Mouse (Mus musculus): ENCODE data around the gene Wdr24. TPM values are rescaled to one million over a fixed set of nuclear protein-coding genes. Genes with fewer than 3 reads are reported as not detected.
A peak's percentile ranks its signal among the peaks of the same experiment; 100 is the strongest.

Wdr24 gene
- total and polyA plus RNA-seq, 2 experiments from 2014 or later, result 10.5 to 13.3 TPM

DNA sequence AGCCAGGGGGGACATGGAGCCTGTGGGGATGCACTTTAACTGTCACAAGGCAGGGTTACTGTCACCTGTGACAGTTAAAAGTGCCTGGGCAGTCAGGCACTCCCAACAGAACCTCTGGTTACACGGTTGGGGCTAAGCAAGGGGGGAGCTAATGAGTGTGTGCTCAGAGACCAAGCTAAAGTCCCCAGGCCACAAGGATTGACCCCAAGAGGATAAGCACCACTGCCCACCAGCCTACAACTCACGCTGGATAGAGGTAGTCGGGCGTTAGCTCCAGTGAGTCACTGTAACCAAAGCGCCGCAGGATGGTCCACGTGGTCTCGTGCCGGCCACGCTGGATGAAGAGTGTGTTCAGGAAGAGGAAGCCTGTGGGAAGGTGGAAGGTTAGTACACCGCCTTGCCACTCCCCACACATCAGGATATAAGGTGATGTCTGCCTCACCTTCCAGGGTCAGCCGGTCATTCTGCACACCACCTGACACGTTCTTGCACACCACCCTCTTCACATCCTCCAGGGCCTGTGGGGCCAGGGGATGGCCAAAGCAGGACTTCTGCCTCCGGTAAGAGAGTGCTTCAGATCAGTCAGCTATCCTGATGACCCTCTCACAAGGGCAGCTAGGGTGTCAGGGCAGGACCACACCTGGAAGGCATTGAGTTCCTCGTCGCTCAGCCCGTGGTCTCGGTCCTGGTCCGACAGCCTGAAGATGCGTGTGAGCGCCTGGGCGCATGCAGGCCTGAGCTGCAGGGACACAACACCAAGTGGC lies 17.9 kb downstream of the Wdr24 start, which contains the start of gene Gm20683:
TSS of gene Gm20683 (minus strand) at position 647 of the 764 bp plus-strand sequence.
- 91% methylated on average over 22 of the region's 22 CpGs for WGBS
- Histone ChIP-seq H3K9me3 (replicated peaks; ENCODE audit: control insufficient read depth, low read length) (no peaks in the 10 kb centered on the region), H3K9ac (replicated peaks; ENCODE audit: low read depth, low read length) (no peak within 1 kb of the TSS), H3K4me1 (ENCODE audit: control insufficient read depth, insufficient read depth) (peaks cover 25% of the 10 kb centered on the region), H3K27ac (ENCODE audit: low read depth) (no peak within 1 kb of the TSS), H3K36me3 (replicated peaks; ENCODE audit: control insufficient read depth, insufficient read depth, low read length) (peaks cover 48% of the 10 kb centered on the region), H3K4me3 (ENCODE audit: low read depth, low read length) (no peak within 1 kb of the TSS), H3K4me2 (ENCODE audit: low read depth, low read length) (no peak within 1 kb of the TSS), H3K27me3 (ENCODE audit: control insufficient read depth, insufficient read depth, low read length) (no peaks in the 10 kb centered on the region)
- TF ChIP-seq CTCF (IDR thresholded peaks at IDR 0.05; ENCODE audit: low read depth) (no peak), EP300 (IDR thresholded peaks at IDR 0.05; ENCODE audit: low read depth) (no peak)
- ATAC-seq (ENCODE audit: insufficient read depth, low read depth) (no peak), DNase-seq (ENCODE audit: low spot score) (no peak)

DNA sequence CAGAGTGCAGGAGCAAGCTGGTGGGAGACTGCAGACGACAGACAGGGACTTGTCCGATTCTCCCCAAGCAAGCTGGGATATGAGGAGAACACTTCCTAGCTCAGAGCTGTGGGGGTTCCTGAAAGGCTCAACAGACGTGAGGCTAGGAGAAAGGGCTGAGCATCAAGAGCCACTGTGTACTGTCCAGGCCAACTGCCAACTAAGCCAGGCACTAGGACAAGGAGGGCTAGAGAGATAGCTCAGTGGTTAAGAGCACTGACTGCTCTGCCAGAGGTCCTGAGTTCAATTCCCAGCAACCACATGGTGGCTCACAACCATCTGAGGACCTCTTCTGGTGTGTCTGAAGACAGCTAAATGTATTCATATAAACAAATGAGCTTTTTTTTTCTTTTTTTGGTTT lies 19.1 kb downstream of the Wdr24 start:
- Histone ChIP-seq H3K27me3 (ENCODE audit: control insufficient read depth, insufficient read depth, low read length) (no peaks in the 10 kb centered on the region), H3K9me3 (replicated peaks; ENCODE audit: control insufficient read depth, low read length) (no peaks in the 10 kb centered on the region), H3K27ac (ENCODE audit: low read depth) (no peak overlapping the region), H3K9ac (replicated peaks; ENCODE audit: low read depth, low read length) (no peak overlapping the region), H3K4me1 (ENCODE audit: control insufficient read depth, insufficient read depth) (peaks cover 13% of the 10 kb centered on the region; the same call in 1 of the 2 replicates), H3K4me2 (ENCODE audit: low read depth, low read length) (no peak overlapping the region), H3K36me3 (replicated peaks; ENCODE audit: control insufficient read depth, insufficient read depth, low read length) (peaks cover 48% of the 10 kb centered on the region), H3K4me3 (ENCODE audit: low read depth, low read length) (no peak overlapping the region)
- TF ChIP-seq CTCF (IDR thresholded peaks at IDR 0.05; ENCODE audit: low read depth) (no peak), EP300 (IDR thresholded peaks at IDR 0.05; ENCODE audit: low read depth) (no peak)
- ATAC-seq (ENCODE audit: insufficient read depth, low read depth) (no peak), DNase-seq (ENCODE audit: low spot score) (no peak)
- 84% methylated on average over 3 of the region's 3 CpGs for WGBS

DNA sequence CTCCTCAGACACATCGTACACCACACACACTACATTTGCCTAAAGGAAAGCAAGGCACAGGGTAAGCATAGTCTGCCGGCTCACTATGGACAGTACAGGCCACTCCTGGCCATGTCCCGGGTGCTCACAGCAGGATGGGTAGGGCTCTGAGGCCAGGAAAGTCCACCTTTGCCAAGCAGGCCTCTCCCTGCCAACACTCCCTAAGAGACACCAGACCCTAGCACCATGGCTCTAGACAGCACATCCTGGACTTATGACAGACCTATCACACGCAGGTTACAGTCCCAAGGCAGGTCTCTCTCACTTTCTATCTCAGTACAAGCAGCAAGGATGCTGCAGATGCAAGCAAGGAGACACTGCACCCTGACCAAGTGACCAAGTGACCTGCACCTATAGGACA lies 19.7 kb downstream of the Wdr24 start:
- TF ChIP-seq CTCF (IDR thresholded peaks at IDR 0.05; ENCODE audit: low read depth) (no peak), EP300 (IDR thresholded peaks at IDR 0.05; ENCODE audit: low read depth) (no peak)
- WGBS, result 85% methylated on average over 4 of the region's 4 CpGs
- peak overlapping the region; percentile 84 for H3K9ac ChIP-seq (replicated peaks; ENCODE audit: low read depth, low read length)
- no peaks in the 10 kb centered on the region for H3K27me3 ChIP-seq (ENCODE audit: control insufficient read depth, insufficient read depth, low read length)
- peak overlapping the region; percentile 93; the same call in 1 of the 2 replicates for H3K27ac ChIP-seq (ENCODE audit: low read depth)
- peaks cover 49% of the 10 kb centered on the region for H3K36me3 ChIP-seq (replicated peaks; ENCODE audit: control insufficient read depth, insufficient read depth, low read length)
- H3K4me1 ChIP-seq (ENCODE audit: control insufficient read depth, insufficient read depth), result peaks cover 12% of the 10 kb centered on the region; the same call in 1 of the 2 replicates
- H3K4me2 ChIP-seq (ENCODE audit: low read depth, low read length), result peak overlapping the region; percentile 93
- H3K4me3 ChIP-seq (ENCODE audit: low read depth, low read length), result peak overlapping the region; percentile 80
- no peaks in the 10 kb centered on the region for H3K9me3 ChIP-seq (replicated peaks; ENCODE audit: control insufficient read depth, low read length)
- no peak for ATAC-seq (ENCODE audit: insufficient read depth, low read depth)
- no peak for DNase-seq (ENCODE audit: low spot score)

DNA sequence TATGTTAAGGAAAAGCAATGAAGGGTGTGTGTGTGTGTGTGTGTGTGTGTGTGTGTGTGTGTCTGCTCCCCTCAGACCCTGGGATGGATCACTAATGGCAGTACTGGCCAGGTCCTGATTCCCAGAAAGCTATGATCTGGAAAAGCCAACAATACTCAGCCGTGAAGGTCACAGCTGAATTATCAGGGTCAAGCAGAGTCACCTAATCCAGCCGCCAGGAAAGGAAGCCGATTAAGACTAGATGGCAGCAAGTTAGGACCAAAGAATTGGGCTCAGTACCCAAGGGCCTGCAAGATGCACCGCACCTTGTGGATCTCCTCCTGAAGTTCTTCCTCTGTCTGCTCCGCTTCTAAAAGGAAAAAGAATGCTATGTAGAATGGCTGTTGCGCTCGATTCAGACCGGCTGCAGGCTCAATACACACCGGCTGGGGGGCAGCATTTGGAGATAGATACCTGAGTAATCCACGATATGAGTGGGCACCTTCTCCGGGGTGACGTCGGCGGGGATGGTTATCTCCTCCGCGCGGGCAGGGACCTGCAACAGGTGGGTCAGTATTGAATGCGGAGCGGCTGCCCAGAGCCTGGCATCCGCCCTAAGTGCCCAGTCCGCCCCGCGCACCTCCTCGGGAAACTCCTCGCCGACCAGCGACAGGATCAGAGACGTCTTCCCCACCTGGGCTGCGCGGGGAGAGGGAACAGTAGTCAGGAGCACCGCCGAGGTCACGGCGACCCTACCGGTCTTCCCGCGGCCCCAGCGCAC lies 20.4 kb downstream of the Wdr24 start:
- H3K9ac ChIP-seq (replicated peaks; ENCODE audit: low read depth, low read length), result peak overlapping the region; percentile 84

DNA sequence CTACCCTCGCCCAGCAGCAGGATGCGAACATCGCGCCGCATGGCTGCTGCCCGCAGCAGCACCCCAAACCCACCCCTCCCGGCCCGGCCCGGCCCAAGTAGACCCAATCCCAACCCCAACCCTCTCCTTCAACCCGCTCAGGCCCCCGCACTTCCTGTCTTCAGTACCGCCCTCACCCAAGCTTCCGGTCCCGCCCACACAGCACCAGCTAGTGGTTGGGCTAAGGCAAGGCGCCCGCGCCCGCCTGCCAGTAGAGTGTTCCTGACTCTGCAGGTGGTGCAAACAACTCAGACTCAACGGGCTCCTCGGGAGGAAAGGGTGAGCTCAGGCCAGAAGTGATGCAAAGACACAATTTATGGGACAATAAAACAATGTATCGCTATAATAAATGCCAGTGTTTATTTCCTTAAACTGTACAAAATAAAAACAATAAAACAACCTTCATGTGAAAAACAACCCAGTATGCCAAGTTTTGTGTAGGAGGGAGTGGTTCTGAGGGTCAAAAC lies 21.0 kb downstream of the Wdr24 start, which contains the start of gene Rhot2:
TSS of gene Rhot2 (minus strand) at position 456 of the 506 bp plus-strand sequence.
- TF ChIP-seq CTCF (IDR thresholded peaks at IDR 0.05; ENCODE audit: low read depth), result peak; percentile 74
- peak; percentile 71 for TF ChIP-seq EP300 (IDR thresholded peaks at IDR 0.05; ENCODE audit: low read depth)

More for the DNA sequence above, 20.4 kb downstream of the Wdr24 start:
- H3K4me2 ChIP-seq (ENCODE audit: low read depth, low read length), result peak overlapping the region; percentile 93
- no peaks in the 10 kb centered on the region for H3K9me3 ChIP-seq (replicated peaks; ENCODE audit: control insufficient read depth, low read length)
- TF ChIP-seq EP300 (IDR thresholded peaks at IDR 0.05; ENCODE audit: low read depth) (no peak), CTCF (IDR thresholded peaks at IDR 0.05; ENCODE audit: low read depth) (no peak)
- under 1% methylated on average over 38 of the region's 38 CpGs for WGBS
- peak overlapping the region; percentile 93 for H3K27ac ChIP-seq (ENCODE audit: low read depth)
- peaks cover 43% of the 10 kb centered on the region for H3K36me3 ChIP-seq (replicated peaks; ENCODE audit: control insufficient read depth, insufficient read depth, low read length)
- H3K4me3 ChIP-seq (ENCODE audit: low read depth, low read length), result peak overlapping the region; percentile 80
- peaks cover 12% of the 10 kb centered on the region; the same call in 1 of the 2 replicates for H3K4me1 ChIP-seq (ENCODE audit: control insufficient read depth, insufficient read depth)
- DNase-seq (ENCODE audit: low spot score) (no peak), ATAC-seq (ENCODE audit: insufficient read depth, low read depth) (peak; percentile 37; the same call in 1 of the 2 replicates)
- H3K27me3 ChIP-seq (ENCODE audit: control insufficient read depth, insufficient read depth, low read length), result no peaks in the 10 kb centered on the region

More for the DNA sequence above, 21.0 kb downstream of the Wdr24 start, which contains the start of gene Rhot2:
- Histone ChIP-seq H3K9me3 (replicated peaks; ENCODE audit: control insufficient read depth, low read length) (no peaks in the 10 kb centered on the region), H3K4me1 (ENCODE audit: control insufficient read depth, insufficient read depth) (peaks cover 12% of the 10 kb centered on the region; the same call in 1 of the 2 replicates), H3K27me3 (ENCODE audit: control insufficient read depth, insufficient read depth, low read length) (no peaks in the 10 kb centered on the region), H3K9ac (replicated peaks; ENCODE audit: low read depth, low read length) (peak within 1 kb of the TSS; percentile 84), H3K4me2 (ENCODE audit: low read depth, low read length) (peak within 1 kb of the TSS; percentile 93), H3K4me3 (ENCODE audit: low read depth, low read length) (peak within 1 kb of the TSS; percentile 80), H3K36me3 (replicated peaks; ENCODE audit: control insufficient read depth, insufficient read depth, low read length) (peaks cover 38% of the 10 kb centered on the region), H3K27ac (ENCODE audit: low read depth) (peak within 1 kb of the TSS; percentile 93)
- ATAC-seq (ENCODE audit: insufficient read depth, low read depth) (peak; percentile 95), DNase-seq (ENCODE audit: low spot score) (peak; percentile 92)
- WGBS, result 1% methylated on average over 21 of the region's 21 CpGs
